Mouse (Mus musculus) ES-Bruce4 (cell line): ENCODE results near the gene Vps39. TPM values are rescaled to one million over a fixed set of nuclear protein-coding genes. Genes with fewer than 3 reads are reported as not detected.

Experiments
- H3K27ac ChIP-seq: 2 replicates; pipeline ENCODE4 v1.5.1; 2012; ENCODE audit warnings: low read length, inconsistent platforms; ENCODE audit not compliant: insufficient read depth
- H3K27me3 ChIP-seq: 2 replicates; pipeline ENCODE4 v1.6.1; 2012; ENCODE audit warnings: mild to moderate bottlenecking, low read length, inconsistent platforms; ENCODE audit not compliant: control insufficient read depth, poor library complexity, insufficient read depth, severe bottlenecking
- H3K36me3 ChIP-seq: 2 replicates; pipeline ENCODE4 v1.6.1; 2012; ENCODE audit warnings: inconsistent platforms, mild to moderate bottlenecking, low read length, moderate library complexity; ENCODE audit not compliant: control insufficient read depth, poor library complexity, insufficient read depth, severe bottlenecking
- H3K4me1 ChIP-seq: one replicate; pipeline ENCODE4 v1.8.1; 2011; ENCODE audit warnings: low read length; ENCODE audit not compliant: control insufficient read depth, insufficient read depth
- H3K4me3 ChIP-seq: 2 replicates; pipeline ENCODE4 v1.5.1; 2011; ENCODE audit warnings: low read depth, mild to moderate bottlenecking, low read length
- H3K9ac ChIP-seq: 2 replicates; pipeline ENCODE4 v1.6.1; 2012; ENCODE audit warnings: low read depth, mild to moderate bottlenecking, inconsistent platforms; ENCODE audit not compliant: poor library complexity, severe bottlenecking
- H3K9me3 ChIP-seq: replicated peaks from 2 replicates; pipeline ENCODE4 v1.6.1; 2012; ENCODE audit warnings: mild to moderate bottlenecking, low read length, inconsistent platforms; ENCODE audit not compliant: control insufficient read depth, poor library complexity, insufficient read depth, severe bottlenecking
- CTCF ChIP-seq: IDR thresholded peaks from one replicate; pipeline ENCODE4 v1.8.1; 2011; ENCODE audit warnings: low read depth, low read length
- EP300 ChIP-seq: IDR thresholded peaks from 2 replicates; pipeline ENCODE4 v1.6.1; 2011; ENCODE audit warnings: low read depth, low read length; ENCODE audit not compliant: insufficient read depth
- POLR2A ChIP-seq: IDR thresholded peaks from one replicate; pipeline ENCODE4 v1.8.1; 2011; ENCODE audit warnings: low read length; ENCODE audit not compliant: insufficient read depth
- polyA plus RNA-seq: library from polyadenylated mRNA; stranded (reverse); fragments of >200 nt; gene quantifications from 2 replicates; pipeline ENCODE4 v1.2.4, GENCODE M21; 2011; ENCODE audit warnings: low read depth; ENCODE audit not compliant: missing spikeins, insufficient read depth, insufficient read length

The Vps39 gene
- polyA plus RNA-seq, 1 experiment, result 32.5 TPM

DNA sequence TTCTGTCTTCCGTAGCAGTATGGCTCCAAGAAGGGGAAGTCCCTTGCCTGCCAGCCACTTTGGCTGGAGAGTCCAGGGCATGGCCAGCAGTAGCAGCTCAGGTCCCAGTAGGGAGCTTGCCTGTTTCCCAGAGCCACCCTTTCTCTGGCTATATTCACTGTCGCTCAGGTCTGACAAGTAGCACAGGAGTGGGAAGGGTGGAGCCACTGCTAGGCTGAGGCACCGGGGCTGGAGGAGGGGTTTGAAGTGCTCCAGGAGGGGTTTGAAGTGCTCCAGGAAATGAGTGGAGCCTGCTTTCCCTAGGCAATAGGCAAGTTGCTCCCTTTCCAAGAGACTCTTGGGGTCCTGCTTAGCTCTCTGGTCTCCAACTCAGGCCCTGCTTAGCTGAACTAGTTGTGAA, 39.0 kb downstream of the Vps39 start, which contains the start of gene Pla2g4f:
Gene Pla2g4f, minus strand, starts transcription at position 190 of the 400 bp plus-strand sequence.
- TF ChIP-seq EP300, result no peak
- no peak for TF ChIP-seq CTCF
- no peaks in the 10 kb centered on the region for H3K27me3 ChIP-seq
- no peaks in the 10 kb centered on the region for H3K4me1 ChIP-seq
- H3K27ac ChIP-seq, result no peak within 1 kb of the TSS
- H3K36me3 ChIP-seq, result 0 out of 2 replicates have a peak, but pooled peaks cover 4% of the 10 kb centered on the region
- no peaks in the 10 kb centered on the region for H3K9me3 ChIP-seq
- H3K4me3 ChIP-seq, result no peak within 1 kb of the TSS
- H3K9ac ChIP-seq, result no peak within 1 kb of the TSS

DNA sequence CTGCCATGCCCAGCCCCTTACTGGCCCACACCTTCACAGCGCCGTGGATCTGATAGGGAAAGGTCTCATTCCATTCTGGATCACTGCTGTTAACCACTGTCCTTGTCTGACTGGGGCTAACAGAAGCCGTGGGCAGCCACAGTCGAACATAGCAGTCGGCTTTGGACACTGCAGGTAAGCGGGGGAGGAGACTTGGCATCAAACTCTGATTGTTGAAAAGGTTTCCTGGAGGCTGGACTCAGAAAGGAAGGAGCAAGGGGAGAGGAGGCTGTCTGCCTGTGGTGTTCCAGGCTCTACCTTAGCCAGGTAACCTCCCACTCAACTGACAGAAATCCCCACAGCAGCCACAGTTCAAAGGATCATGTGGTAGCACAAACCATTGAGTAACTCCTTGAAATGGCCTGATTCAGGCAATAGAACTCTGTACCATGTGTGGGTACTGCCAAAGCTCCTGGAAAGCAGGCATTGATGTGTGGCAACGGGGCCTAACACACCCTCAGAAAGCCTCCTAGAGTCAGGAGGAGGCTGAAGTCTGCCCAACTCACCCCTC, 40.6 kb downstream of the Vps39 start:
- H3K9me3 ChIP-seq, result no peaks in the 10 kb centered on the region
- H3K4me1 ChIP-seq, result no peaks in the 10 kb centered on the region
- 0 out of 2 replicates have a peak, but pooled peaks cover 3% of the 10 kb centered on the region for H3K36me3 ChIP-seq
- no peak overlapping the region for H3K9ac ChIP-seq
- no peaks in the 10 kb centered on the region for H3K27me3 ChIP-seq
- no peak overlapping the region for H3K4me3 ChIP-seq
- no peak overlapping the region for H3K27ac ChIP-seq
- TF ChIP-seq CTCF, result no peak

DNA sequence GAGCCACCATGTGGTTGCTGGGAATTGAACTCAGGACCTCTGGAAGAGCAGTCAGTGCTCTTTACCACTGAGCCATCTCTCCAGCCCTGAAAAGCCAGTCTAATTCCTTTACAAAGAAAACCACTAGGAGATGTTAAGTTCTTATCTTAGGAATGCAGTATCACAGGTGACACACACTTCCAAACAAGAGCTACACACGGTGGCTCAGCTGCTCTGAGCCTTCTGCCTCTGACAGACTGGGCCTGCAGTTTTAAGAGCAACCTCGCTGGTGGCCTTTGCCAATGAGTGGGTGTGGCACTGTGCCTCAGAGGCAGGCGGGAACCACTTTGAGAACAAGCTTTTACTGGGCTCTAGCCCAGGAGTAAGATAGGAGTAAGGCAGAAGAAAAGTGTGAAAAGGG, 48.8 kb downstream of the Vps39 start:
- H3K27me3 ChIP-seq, result no peaks in the 10 kb centered on the region
- no peak overlapping the region for H3K27ac ChIP-seq
- H3K9me3 ChIP-seq, result no peaks in the 10 kb centered on the region
- no peak overlapping the region for H3K4me3 ChIP-seq
- TF ChIP-seq CTCF, result no peak
- no peak for TF ChIP-seq POLR2A
- TF ChIP-seq EP300, result no peak
- no peaks in the 10 kb centered on the region for H3K36me3 ChIP-seq
- H3K9ac ChIP-seq, result no peak overlapping the region
- no peaks in the 10 kb centered on the region for H3K4me1 ChIP-seq

DNA sequence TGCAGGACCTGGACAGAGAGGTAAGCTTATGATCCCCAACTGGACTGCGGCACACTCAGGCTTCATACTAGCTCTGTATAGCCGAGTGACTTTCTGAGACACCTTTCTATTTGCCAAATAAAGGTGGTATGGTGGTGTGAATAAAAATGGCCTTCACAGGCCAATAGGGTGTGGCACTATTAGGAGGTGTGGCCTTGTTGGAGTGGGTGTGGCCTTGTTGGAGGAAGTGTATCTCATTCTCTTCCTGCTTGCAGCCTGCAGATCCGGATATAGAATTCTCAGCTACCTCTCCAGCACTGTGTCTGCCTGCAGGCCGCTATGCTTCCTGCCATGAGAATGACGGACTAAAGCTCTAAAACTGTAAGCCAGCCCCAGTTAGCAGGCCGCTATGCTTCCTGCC, 51.9 kb downstream of the Vps39 start:
- Histone ChIP-seq H3K4me1 (no peaks in the 10 kb centered on the region), H3K9me3 (no peaks in the 10 kb centered on the region), H3K36me3 (no peaks in the 10 kb centered on the region), H3K9ac (no peak overlapping the region), H3K27ac (no peak overlapping the region), H3K4me3 (no peak overlapping the region), H3K27me3 (no peaks in the 10 kb centered on the region)
- TF ChIP-seq CTCF (no peak), EP300 (no peak), POLR2A (no peak)

DNA sequence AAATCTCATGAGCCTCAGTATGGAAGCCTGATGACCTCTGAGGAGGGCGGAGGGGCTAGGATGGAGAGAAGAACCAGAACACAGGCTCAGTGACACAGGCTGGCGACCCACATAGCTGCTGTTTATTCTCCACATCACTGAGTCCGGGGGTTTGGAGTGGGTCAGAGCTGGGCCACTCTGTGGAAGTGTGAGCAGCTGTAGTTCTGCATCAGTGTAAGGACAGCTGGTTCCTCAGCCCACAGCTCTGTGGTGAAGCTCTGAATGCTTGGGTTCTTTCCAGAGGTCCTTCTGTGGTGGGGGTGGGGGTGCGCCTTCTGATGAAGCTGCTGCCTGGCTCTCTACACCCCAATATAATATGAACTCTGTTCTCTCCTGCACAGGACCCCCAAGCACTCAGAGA, 53.1 kb downstream of the Vps39 start:
- H3K9me3 ChIP-seq, result no peaks in the 10 kb centered on the region
- H3K4me1 ChIP-seq, result no peaks in the 10 kb centered on the region
- no peaks in the 10 kb centered on the region for H3K36me3 ChIP-seq
- TF ChIP-seq POLR2A (no peak), EP300 (no peak), CTCF (no peak)
- H3K4me3 ChIP-seq, result no peak overlapping the region
- no peak overlapping the region for H3K9ac ChIP-seq
- no peak overlapping the region for H3K27ac ChIP-seq
- no peaks in the 10 kb centered on the region for H3K27me3 ChIP-seq

DNA sequence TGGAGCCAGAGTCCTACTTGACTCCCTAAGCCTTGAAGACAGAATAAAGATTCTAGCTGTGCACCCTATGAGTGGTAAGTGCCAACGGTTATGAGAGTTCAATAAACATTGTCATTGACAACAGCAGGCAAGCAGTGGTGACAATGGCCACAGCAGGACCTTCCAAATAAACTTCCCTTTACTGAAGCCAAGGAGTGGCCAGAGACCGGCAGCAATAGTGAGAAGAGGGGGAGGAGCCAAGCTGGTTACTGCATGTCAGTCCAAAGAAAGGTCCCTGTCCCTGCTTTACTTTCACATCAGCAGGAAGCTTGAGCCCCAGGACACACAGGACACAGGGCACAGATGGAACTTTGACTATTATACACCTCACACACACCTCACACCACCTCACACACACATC, 56.8 kb downstream of the Vps39 start:
- Histone ChIP-seq H3K36me3 (no peaks in the 10 kb centered on the region), H3K9ac (no peak overlapping the region), H3K4me3 (no peak overlapping the region), H3K27ac (no peak overlapping the region), H3K9me3 (no peaks in the 10 kb centered on the region), H3K4me1 (no peaks in the 10 kb centered on the region), H3K27me3 (no peaks in the 10 kb centered on the region)
- TF ChIP-seq CTCF (no peak), POLR2A (no peak), EP300 (no peak)
